Mouse (Mus musculus) embryonic facial prominence, embryonic 10.5 days (tissue): ENCODE results near the gene Rbfox3. TPM values are rescaled to one million over a fixed set of nuclear protein-coding genes. Genes with fewer than 3 reads are reported as not detected.

Experiments
- DNase-seq: peaks from one replicate; pipeline ENCODE4 v3.0.0-alpha.2; 2017; ENCODE audit warnings: low spot score
- H3K27ac ChIP-seq: fragments of 300-500 bp; sonication (generic); replicated peaks from 2 replicates; pipeline ENCODE4 v1.5.1; 2016; ENCODE audit warnings: mild to moderate bottlenecking
- H3K27me3 ChIP-seq: fragments of 300-500 bp; sonication (generic); replicated peaks from 2 replicates; pipeline ENCODE4 v1.6.1; 2016; ENCODE audit warnings: low read depth, mild to moderate bottlenecking; ENCODE audit not compliant: poor library complexity, severe bottlenecking
- H3K36me3 ChIP-seq: fragments of 300-500 bp; sonication (generic); replicated peaks from 2 replicates; pipeline ENCODE4 v1.6.1; 2016; ENCODE audit warnings: mild to moderate bottlenecking, moderate library complexity
- H3K4me1 ChIP-seq: fragments of 300-500 bp; sonication (generic); 2 replicates; pipeline ENCODE4 v1.6.1; 2016
- H3K4me3 ChIP-seq: fragments of 300-500 bp; sonication (generic); 2 replicates; pipeline ENCODE4 v1.5.1; 2016; ENCODE audit warnings: mild to moderate bottlenecking, moderate library complexity
- H3K9me3 ChIP-seq: fragments of 300-500 bp; sonication (generic); 2 replicates; pipeline ENCODE4 v1.6.1; 2016; ENCODE audit warnings: mild to moderate bottlenecking
- WGBS: fragments of 180-500 bp; shearing (Covaris S2); methylation state at CpG from one replicate; pipeline ENCODE4 v1.1.7; 2016; 5-methylcytosine and 5-hydroxymethylcytosine counted together
- polyA plus RNA-seq: library from polyadenylated mRNA; unstranded; fragments of >200 nt; fragmentation: Nextera tagmentation; extraction: Ambion mirVana; gene quantifications from 2 replicates; pipeline ENCODE4 v1.2.1, GENCODE M21; 2016

Gene Rbfox3
- polyA plus RNA-seq, 1 experiment from 2014 or later: 2.3 TPM

- 0 out of 2 replicates have a peak overlapping the region, but pooled peaks have one; percentile 21 for H3K27ac ChIP-seq
- H3K4me1 ChIP-seq: peaks cover 32% of the 10 kb centered on the region
- H3K36me3 ChIP-seq: no peaks in the 10 kb centered on the region
- no peak for DNase-seq
- peak overlapping the region; percentile 31 for H3K4me3 ChIP-seq
- H3K27me3 ChIP-seq: peaks cover 48% of the 10 kb centered on the region
- WGBS: 29% methylated on average over 34 of the region's 34 CpGs
- no peaks in the 10 kb centered on the region for H3K9me3 ChIP-seq
Measured at GRCm38 (mm10) chr11:118503418-118504179, 407.8 kb downstream of the Rbfox3 start.

DNA sequence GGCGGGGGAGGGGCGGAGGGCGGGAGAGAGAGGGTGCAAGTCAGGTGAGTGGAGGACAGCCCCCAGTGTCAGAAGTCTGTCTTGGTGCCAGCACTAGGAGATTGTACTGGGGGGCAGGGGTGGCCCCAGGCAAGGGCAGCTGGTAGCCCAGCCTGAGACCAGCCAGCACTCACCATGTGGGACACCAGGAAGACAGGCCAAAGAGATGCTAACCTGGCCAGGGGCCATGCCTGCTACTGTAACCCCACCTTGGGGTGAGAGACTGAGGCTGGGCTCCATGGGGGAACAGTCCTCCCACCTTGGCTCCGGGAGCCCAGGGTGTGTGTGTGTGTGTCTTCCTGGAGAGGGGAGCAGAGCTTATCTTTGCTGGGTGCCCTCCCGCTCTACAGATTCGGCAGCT is 408.4 kb downstream of the Rbfox3 start:
- Histone ChIP-seq H3K9me3 (no peaks in the 10 kb centered on the region), H3K27me3 (peaks cover 48% of the 10 kb centered on the region), H3K4me3 (peak overlapping the region; percentile 31), H3K27ac (peak overlapping the region; percentile 21; the same call in 1 of the 2 replicates), H3K4me1 (peaks cover 32% of the 10 kb centered on the region), H3K36me3 (no peaks in the 10 kb centered on the region)
- no peak for DNase-seq
- WGBS: 50% methylated on average over 6 of the region's 6 CpGs

DNA sequence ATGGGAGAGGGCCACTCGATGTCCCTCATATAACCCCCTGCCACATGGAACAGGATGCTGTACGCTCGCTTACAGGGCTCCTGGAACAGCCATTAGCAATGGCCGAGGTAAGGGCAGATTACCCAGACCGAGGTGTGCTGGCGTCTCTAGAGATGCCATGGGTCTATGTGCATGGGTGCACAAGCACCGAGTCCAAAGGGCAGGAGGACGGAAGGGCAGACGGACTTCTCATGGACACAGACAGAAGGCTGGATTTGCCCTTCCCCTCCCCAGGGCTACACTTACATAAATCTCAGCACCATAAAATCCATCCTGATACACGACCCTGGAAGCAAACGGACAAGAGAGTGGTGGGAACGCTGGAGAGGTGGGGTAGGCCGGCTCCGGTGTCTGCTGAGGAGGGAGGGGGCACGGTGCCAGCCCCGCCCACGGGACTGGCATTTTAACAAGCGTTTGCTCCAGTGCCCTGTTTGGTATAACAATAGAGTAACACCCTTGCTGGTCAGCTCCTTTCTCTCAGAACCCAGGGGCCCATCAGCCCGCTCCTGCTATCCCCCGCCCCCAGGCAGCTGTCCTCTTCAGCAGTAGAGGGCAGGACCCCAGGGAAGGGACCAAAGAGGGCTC is 415.2 kb downstream of the Rbfox3 start:
- Histone ChIP-seq H3K4me3 (no peak overlapping the region), H3K27ac (no peak overlapping the region), H3K36me3 (no peaks in the 10 kb centered on the region), H3K4me1 (peaks cover 39% of the 10 kb centered on the region), H3K9me3 (no peaks in the 10 kb centered on the region), H3K27me3 (peaks cover 14% of the 10 kb centered on the region; the same call in 1 of the 2 replicates)
- 65% methylated on average over 20 of the region's 20 CpGs for whole genome bisulfite sequencing
- no peak for DNase-seq

DNA sequence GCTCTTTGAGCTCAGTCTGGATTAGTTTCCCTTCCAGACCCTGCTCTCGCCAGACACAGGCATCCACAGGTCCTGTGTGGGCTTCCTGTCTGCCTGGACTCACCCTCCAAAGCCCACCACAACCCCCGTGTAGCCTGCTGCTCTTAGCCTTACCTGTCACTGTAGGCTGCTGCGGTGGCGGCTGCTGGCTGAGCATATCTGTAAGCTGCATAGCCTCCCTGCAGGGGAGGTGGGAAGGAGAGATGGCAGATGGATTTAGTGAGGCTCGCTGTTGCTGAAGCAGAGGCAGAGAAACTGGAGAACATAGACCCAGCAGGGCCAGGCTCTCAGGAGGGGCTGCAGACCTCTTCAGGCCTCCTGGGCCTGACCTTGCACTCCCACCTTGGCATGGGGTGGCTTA is 416.3 kb downstream of the Rbfox3 start:
- WGBS: 49% methylated on average over 5 of the region's 5 CpGs
- Histone ChIP-seq H3K27me3 (peaks cover 18% of the 10 kb centered on the region), H3K36me3 (no peaks in the 10 kb centered on the region), H3K9me3 (no peaks in the 10 kb centered on the region), H3K4me3 (no peak overlapping the region), H3K27ac (no peak overlapping the region), H3K4me1 (peaks cover 47% of the 10 kb centered on the region)
- no peak for DNase-seq

DNA sequence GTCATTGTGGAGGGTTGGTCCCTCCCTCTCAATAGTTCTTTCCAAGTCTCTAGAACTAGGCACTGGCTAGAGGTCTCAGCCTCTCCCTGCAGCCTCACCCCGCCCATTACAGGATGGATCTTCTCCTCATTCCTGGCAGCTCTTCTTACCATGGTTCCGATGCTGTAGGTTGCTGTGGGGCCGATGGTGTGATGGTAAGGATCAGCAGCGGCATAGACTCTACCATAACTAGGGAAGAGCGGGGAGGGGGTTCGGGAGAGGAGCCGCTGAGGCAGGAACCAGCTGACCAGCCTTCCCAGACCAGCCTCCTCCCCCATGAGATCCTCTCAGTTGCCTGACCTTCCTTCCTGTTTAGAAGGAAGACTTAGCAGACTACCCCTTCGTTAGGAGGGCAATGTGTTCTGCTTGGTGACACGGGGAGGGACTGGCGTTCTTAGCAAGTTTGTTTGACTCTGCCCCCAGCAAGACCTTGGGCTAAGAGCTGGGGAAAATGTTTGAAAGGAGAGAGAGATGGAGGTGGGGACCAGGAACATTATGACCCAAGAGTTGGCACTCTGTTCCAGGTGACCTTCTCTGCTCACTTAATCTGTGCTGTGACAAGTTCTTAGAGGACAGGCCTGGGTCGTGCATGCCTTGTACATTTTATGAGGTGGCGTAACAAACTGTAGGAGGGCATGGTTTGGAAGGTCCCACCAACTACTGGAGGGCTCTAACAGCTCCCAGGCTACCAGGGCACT is 417.2 kb downstream of the Rbfox3 start:
- H3K36me3 ChIP-seq: no peaks in the 10 kb centered on the region
- 85% methylated on average over 12 of the region's 12 CpGs for WGBS
- H3K27me3 ChIP-seq: peaks cover 27% of the 10 kb centered on the region
- no peak for DNase-seq
- no peaks in the 10 kb centered on the region for H3K9me3 ChIP-seq
- H3K27ac ChIP-seq: peak overlapping the region; percentile 44; the same call in 1 of the 2 replicates
- no peak overlapping the region for H3K4me3 ChIP-seq
- peaks cover 48% of the 10 kb centered on the region for H3K4me1 ChIP-seq

DNA sequence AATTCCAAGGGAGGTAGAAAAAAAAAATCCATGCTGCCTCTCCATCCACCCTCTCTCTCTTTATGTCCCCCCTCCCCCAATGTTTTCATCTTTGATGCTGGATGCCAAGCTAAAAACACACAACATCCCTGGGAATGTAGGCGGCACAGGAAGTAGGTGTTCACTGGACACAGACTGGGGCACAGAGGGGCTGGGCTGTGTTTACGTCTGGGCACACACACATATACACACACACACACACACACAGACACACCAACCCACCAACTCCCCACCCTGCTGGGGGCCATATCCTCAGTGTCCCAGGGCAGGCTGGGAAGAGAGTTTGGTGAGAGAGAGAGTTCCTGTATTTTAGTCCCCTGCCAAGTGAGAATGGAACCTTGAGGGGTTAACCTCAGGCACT is 417.9 kb downstream of the Rbfox3 start:
- DNase-seq: no peak
- peak overlapping the region; percentile 21; the same call in 1 of the 2 replicates for H3K27ac ChIP-seq
- H3K4me1 ChIP-seq: peaks cover 45% of the 10 kb centered on the region
- no peaks in the 10 kb centered on the region for H3K36me3 ChIP-seq
- H3K27me3 ChIP-seq: peaks cover 32% of the 10 kb centered on the region
- no peak overlapping the region for H3K4me3 ChIP-seq
- WGBS: 77% methylated on average over 2 of the region's 2 CpGs
- no peaks in the 10 kb centered on the region for H3K9me3 ChIP-seq

- Histone ChIP-seq H3K36me3 (peaks cover 16% of the 10 kb centered on the region), H3K27ac (no peak overlapping the region), H3K27me3 (peaks cover 32% of the 10 kb centered on the region), H3K4me3 (no peak overlapping the region), H3K4me1 (peaks cover 41% of the 10 kb centered on the region), H3K9me3 (no peaks in the 10 kb centered on the region)
- 85% methylated on average over 7 of the region's 7 CpGs for WGBS
- DNase-seq: no peak
Measured at GRCm38 (mm10) chr11:118491230-118491629, 420.2 kb downstream of the Rbfox3 start.

DNA sequence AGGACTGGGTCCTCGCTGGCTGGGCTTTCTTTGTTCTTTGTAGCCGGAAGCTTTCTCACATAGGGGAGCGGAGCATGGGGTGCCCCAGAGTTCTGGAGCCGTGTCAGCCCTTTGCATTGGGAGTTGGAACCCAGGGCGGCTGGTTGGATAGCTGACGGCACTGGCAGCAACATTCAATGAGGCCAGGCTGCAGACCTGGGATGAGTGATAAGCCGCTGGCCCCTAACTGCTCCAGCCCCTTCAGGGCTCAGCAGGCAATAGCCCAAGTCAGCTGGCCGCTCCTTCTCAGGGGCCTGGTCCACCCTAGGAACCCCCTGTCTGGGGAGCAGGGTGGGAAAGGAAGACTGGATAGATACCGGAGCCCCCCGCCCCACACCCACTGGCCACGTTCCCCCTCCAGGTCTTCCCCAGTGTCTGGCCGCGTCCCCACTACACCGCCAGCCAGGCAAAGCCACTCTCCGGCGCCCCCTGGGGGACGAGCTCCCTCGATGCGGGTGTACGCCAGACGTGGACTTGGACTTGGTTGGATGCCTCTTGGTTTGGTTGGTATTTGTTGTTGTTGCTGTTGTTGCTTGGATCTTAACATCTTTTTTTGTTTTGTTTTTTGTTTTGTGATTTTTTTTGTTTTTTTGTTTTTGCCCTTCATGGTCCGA is 420.7 kb downstream of the Rbfox3 start:
- Histone ChIP-seq H3K27me3 (peaks cover 32% of the 10 kb centered on the region), H3K27ac (peak overlapping the region; percentile 15; the same call in 1 of the 2 replicates), H3K36me3 (peaks cover 19% of the 10 kb centered on the region), H3K4me3 (peak overlapping the region; percentile 42), H3K9me3 (no peaks in the 10 kb centered on the region), H3K4me1 (peaks cover 40% of the 10 kb centered on the region)
- DNase-seq: peak; percentile 88
- 17% methylated on average over 22 of the region's 22 CpGs for WGBS

- H3K4me1 ChIP-seq: peaks cover 45% of the 10 kb centered on the region
- DNase-seq: no peak
- no peak overlapping the region for H3K4me3 ChIP-seq
- H3K27ac ChIP-seq: no peak overlapping the region
- peaks cover 37% of the 10 kb centered on the region for H3K36me3 ChIP-seq
- WGBS: 83% methylated on average over 12 of the region's 12 CpGs
- no peaks in the 10 kb centered on the region for H3K9me3 ChIP-seq
- peaks cover 28% of the 10 kb centered on the region for H3K27me3 ChIP-seq
Measured at GRCm38 (mm10) chr11:118488907-118489270, 422.5 kb downstream of the Rbfox3 start.

DNA sequence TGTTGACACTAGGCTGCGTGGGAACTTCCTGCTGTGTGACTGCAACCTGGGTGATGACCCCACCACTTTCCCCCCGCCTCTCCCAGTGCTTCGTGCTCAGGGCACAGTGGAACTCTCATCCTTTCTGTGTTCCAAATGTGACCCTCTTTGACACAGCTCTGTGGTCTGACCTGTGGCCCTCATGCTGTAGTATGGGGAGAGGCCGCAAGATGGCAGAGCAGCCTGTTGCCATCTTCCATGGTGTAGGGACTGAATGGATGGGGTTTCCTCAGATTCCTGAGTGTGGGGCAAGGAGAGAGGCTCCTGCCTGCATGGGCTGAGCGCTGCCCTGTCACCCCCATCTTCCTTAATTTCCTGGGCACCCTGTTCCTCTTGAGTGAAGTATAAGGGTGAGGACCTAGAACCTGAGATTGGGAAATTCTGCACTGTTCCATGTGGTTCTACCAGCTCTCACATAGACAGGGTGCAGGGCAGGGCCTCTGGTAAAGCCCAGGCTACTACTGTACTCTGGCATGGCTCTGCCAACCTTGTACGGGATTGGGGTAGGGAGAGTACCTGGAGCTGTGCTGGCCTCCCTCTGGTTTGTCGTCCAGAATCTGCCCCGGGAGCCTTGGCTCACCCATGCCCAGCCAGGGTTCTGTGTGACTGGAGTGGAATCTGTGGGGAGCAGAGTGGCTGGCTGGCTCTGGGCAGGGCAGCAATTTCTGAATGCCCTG is 423.0 kb downstream of the Rbfox3 start:
- 65% methylated on average over 8 of the region's 8 CpGs for WGBS
- H3K27ac ChIP-seq: no peak overlapping the region
- no peak overlapping the region for H3K4me3 ChIP-seq
- no peaks in the 10 kb centered on the region for H3K9me3 ChIP-seq
- no peak for DNase-seq
- H3K4me1 ChIP-seq: peaks cover 40% of the 10 kb centered on the region
- H3K36me3 ChIP-seq: peaks cover 42% of the 10 kb centered on the region
- H3K27me3 ChIP-seq: peaks cover 28% of the 10 kb centered on the region

- H3K36me3 ChIP-seq: peaks cover 52% of the 10 kb centered on the region
- peaks cover 28% of the 10 kb centered on the region for H3K27me3 ChIP-seq
- no peak for DNase-seq
- peaks cover 35% of the 10 kb centered on the region for H3K4me1 ChIP-seq
- no peaks in the 10 kb centered on the region for H3K9me3 ChIP-seq
- no peak overlapping the region for H3K27ac ChIP-seq
- H3K4me3 ChIP-seq: no peak overlapping the region
- 87% methylated on average over 29 of the region's 29 CpGs for WGBS
Measured at GRCm38 (mm10) chr11:118486881-118487772, 424.3 kb downstream of the Rbfox3 start.
